Mouse (Mus musculus): ENCODE data around the gene Gsdma. TPM values are rescaled to one million over a fixed set of nuclear protein-coding genes. Genes with fewer than 3 reads are reported as not detected.
"Not testable (repeated sequence)": the region's sequence is repeated elsewhere in the genome, so short reads cannot be mapped to it uniquely, and the experiment has no call there.

The Gsdma gene
- polyA plus RNA-seq, 1 experiment from 2014 or later: 79.6 TPM

GRCm38 (mm10) chr11:98646459-98646858 is 17.7 kb upstream of the Gsdma start, which contains the start of gene Gsdma2:
TSS of gene Gsdma2 (plus strand) at chr11:98646759.
- Histone ChIP-seq H3K4me3 (ENCODE audit: low read depth, low read length) (no peak within 1 kb of the TSS), H3K4me1 (replicated peaks; ENCODE audit: control insufficient read depth, insufficient read depth) (no peaks in the 10 kb centered on the region), H3K27ac (replicated peaks) (no peak within 1 kb of the TSS; the same call in 1 of the 2 replicates), H3K36me3 (ENCODE audit: control insufficient read depth, insufficient read depth, low read length) (no peaks in the 10 kb centered on the region), H3K4me2 (replicated peaks; ENCODE audit: low read depth) (no peak within 1 kb of the TSS), H3K9me3 (ENCODE audit: control insufficient read depth, low read length) (no peaks in the 10 kb centered on the region), H3K9ac (ENCODE audit: low read length) (no peak within 1 kb of the TSS), H3K27me3 (ENCODE audit: control insufficient read depth, insufficient read depth, low read length) (no peaks in the 10 kb centered on the region)
- 0 out of 2 replicates have a peak, but pooled peaks have one; percentile 21 for ATAC-seq (ENCODE audit: low FRiP score, low TSS enrichment)
- whole genome bisulfite sequencing: 38% methylated on average over 2 of the region's 2 CpGs
- TF ChIP-seq EP300 (optimal IDR thresholded peaks at IDR 0.05) (no peak), CTCF (IDR thresholded peaks at IDR 0.05; ENCODE audit: low read depth) (no peak)
- DNase-seq (ENCODE audit: low spot score): no peak

- DNase-seq (ENCODE audit: low spot score): peak; percentile 75
- not testable (repeated sequence) for H3K9me3 ChIP-seq (ENCODE audit: control insufficient read depth, low read length); H3K4me3 ChIP-seq (ENCODE audit: low read depth, low read length); H3K4me2 ChIP-seq (replicated peaks; ENCODE audit: low read depth); H3K9ac ChIP-seq (ENCODE audit: low read length); H3K4me1 ChIP-seq (replicated peaks; ENCODE audit: control insufficient read depth, insufficient read depth); H3K36me3 ChIP-seq (ENCODE audit: control insufficient read depth, insufficient read depth, low read length); H3K27ac ChIP-seq (replicated peaks); H3K27me3 ChIP-seq (ENCODE audit: control insufficient read depth, insufficient read depth, low read length)
- peak; percentile 85 for ATAC-seq (ENCODE audit: low FRiP score, low TSS enrichment)
- WGBS: 8% methylated on average over 7 of the region's 7 CpGs
- peak; percentile 76 for TF ChIP-seq CTCF (IDR thresholded peaks at IDR 0.05; ENCODE audit: low read depth)
Observed at GRCm38 (mm10) chr11:98655076-98655475, 9.1 kb upstream of the Gsdma start.

DNA sequence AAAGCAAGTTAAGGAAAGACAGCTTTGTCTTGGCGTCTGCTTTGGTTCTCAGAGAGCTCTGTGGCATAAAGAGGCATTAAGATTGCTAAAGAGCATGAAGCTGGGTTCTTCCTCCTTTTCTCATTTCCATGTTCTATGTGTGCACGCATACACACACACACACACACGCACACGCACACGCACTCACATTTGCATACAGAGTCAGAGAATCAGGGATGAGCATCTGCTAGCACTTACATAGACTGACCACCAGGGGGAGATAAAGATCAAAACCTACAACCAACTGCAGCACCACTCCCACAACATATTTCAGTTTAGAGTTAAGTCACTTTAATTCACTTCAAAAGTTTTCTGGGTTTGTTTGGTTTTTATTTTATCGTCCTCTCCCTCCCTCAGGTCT is 3.6 kb upstream of the Gsdma start:
- ATAC-seq (ENCODE audit: low FRiP score, low TSS enrichment): peak; percentile 67
- 8% methylated on average over 6 of the region's 6 CpGs for WGBS
- no peak overlapping the region for H3K27ac ChIP-seq (replicated peaks)
- DNase-seq (ENCODE audit: low spot score): peak; percentile 49
- no peak overlapping the region for H3K4me2 ChIP-seq (replicated peaks; ENCODE audit: low read depth)
- peak; percentile 90 for TF ChIP-seq CTCF (IDR thresholded peaks at IDR 0.05; ENCODE audit: low read depth)
- no peak for TF ChIP-seq EP300 (optimal IDR thresholded peaks at IDR 0.05)
- no peaks in the 10 kb centered on the region for H3K36me3 ChIP-seq (ENCODE audit: control insufficient read depth, insufficient read depth, low read length)
- H3K9me3 ChIP-seq (ENCODE audit: control insufficient read depth, low read length): no peaks in the 10 kb centered on the region
- H3K9ac ChIP-seq (ENCODE audit: low read length): no peak overlapping the region
- H3K4me1 ChIP-seq (replicated peaks; ENCODE audit: control insufficient read depth, insufficient read depth): no peaks in the 10 kb centered on the region
- H3K4me3 ChIP-seq (ENCODE audit: low read depth, low read length): no peak overlapping the region
- H3K27me3 ChIP-seq (ENCODE audit: control insufficient read depth, insufficient read depth, low read length): no peaks in the 10 kb centered on the region

DNA sequence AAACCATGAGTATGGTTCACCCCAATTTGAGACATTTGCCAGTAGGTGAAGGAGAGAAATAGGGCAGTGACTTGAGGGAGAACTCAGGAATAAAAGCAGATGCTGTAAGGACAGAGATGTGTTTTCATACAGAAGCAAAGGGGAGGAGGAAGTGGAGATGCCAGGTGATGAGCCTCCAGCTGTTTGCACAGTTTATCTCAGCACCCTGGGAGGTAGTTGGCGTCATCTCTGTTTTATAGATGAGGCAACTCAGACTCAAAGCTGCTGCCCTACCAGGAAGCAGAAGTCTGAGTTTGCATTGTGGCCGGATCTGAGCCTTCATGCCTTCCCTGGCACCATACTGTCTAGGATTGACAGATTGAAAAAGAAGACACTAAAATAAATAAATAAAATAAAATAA is 4.8 kb downstream of the Gsdma start:
- no peak overlapping the region for H3K9ac ChIP-seq (ENCODE audit: low read length)
- no peak overlapping the region for H3K4me3 ChIP-seq (ENCODE audit: low read depth, low read length)
- no peaks in the 10 kb centered on the region for H3K27me3 ChIP-seq (ENCODE audit: control insufficient read depth, insufficient read depth, low read length)
- no peaks in the 10 kb centered on the region for H3K9me3 ChIP-seq (ENCODE audit: control insufficient read depth, low read length)
- H3K27ac ChIP-seq (replicated peaks): no peak overlapping the region
- WGBS: 43% methylated on average over 2 of the region's 2 CpGs
- H3K4me1 ChIP-seq (replicated peaks; ENCODE audit: control insufficient read depth, insufficient read depth): no peaks in the 10 kb centered on the region
- ATAC-seq (ENCODE audit: low FRiP score, low TSS enrichment) (no peak), DNase-seq (ENCODE audit: low spot score) (no peak)
- TF ChIP-seq CTCF (IDR thresholded peaks at IDR 0.05; ENCODE audit: low read depth): no peak
- no peak for TF ChIP-seq EP300 (optimal IDR thresholded peaks at IDR 0.05)
- no peak overlapping the region for H3K4me2 ChIP-seq (replicated peaks; ENCODE audit: low read depth)
- H3K36me3 ChIP-seq (ENCODE audit: control insufficient read depth, insufficient read depth, low read length): no peaks in the 10 kb centered on the region

DNA sequence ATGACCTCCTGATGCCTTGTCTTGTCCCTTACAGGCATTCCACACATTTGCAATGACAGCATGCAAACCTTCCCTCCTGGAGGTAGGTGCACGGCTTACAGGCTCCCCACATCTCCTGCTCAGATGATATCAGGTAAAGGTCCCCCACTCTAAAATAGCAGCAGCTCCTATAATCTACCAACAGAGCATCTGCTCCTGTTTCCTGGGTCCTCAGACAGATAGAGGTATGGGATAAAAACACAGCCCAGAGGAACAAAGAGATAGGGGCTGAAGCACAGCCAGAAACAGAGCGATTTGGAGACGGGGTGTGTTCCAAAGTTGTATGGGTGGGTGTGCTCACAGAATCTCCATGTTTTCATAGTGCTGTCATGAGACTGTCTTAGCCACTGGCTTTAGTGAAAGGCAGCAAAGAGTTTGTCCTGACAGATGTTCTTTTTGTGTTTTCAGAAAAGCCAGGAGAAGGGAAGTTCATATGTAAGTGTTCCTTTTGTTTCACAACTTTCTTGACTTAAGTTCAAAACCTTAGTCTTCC is 7.2 kb downstream of the Gsdma start:
- no peak for ATAC-seq (ENCODE audit: low FRiP score, low TSS enrichment)
- 40% methylated on average over 3 of the region's 3 CpGs for WGBS
- no peak overlapping the region for H3K9ac ChIP-seq (ENCODE audit: low read length)

DNA sequence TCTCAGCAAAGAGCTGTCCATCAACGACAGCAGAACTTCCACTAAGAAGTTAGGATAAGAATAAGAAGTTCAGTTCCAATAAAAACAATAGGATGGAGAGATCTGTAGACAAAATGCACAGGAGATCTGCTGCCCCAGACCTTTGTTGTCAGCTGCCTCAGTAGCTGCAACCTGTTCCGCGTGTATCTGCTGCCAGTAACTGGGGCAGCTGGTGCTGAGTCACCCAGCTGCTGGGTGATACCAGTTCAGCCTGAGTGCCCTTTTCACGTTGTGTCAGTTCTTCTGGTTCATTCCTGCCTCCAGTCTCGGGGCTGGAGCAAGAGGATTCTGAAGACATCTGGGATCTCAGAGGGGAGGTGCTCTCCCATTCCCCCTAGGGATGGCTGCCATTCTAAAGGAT is 7.7 kb downstream of the Gsdma start:
- TF ChIP-seq EP300 (optimal IDR thresholded peaks at IDR 0.05) (no peak), CTCF (IDR thresholded peaks at IDR 0.05; ENCODE audit: low read depth) (no peak)
- Histone ChIP-seq H3K9ac (ENCODE audit: low read length) (no peak overlapping the region), H3K27me3 (ENCODE audit: control insufficient read depth, insufficient read depth, low read length) (no peaks in the 10 kb centered on the region), H3K36me3 (ENCODE audit: control insufficient read depth, insufficient read depth, low read length) (no peaks in the 10 kb centered on the region), H3K4me2 (replicated peaks; ENCODE audit: low read depth) (no peak overlapping the region), H3K4me1 (replicated peaks; ENCODE audit: control insufficient read depth, insufficient read depth) (no peaks in the 10 kb centered on the region), H3K4me3 (ENCODE audit: low read depth, low read length) (no peak overlapping the region), H3K9me3 (ENCODE audit: control insufficient read depth, low read length) (no peaks in the 10 kb centered on the region), H3K27ac (replicated peaks) (no peak overlapping the region)
- ATAC-seq (ENCODE audit: low FRiP score, low TSS enrichment): no peak
- DNase-seq (ENCODE audit: low spot score): no peak
- WGBS: 31% methylated on average over 5 of the region's 5 CpGs

More for the DNA sequence above, 7.2 kb downstream of the Gsdma start:
- no peak for DNase-seq (ENCODE audit: low spot score)
- no peak for TF ChIP-seq CTCF (IDR thresholded peaks at IDR 0.05; ENCODE audit: low read depth)
- no peak for TF ChIP-seq EP300 (optimal IDR thresholded peaks at IDR 0.05)
- Histone ChIP-seq H3K4me3 (ENCODE audit: low read depth, low read length) (no peak overlapping the region), H3K4me1 (replicated peaks; ENCODE audit: control insufficient read depth, insufficient read depth) (no peaks in the 10 kb centered on the region), H3K9me3 (ENCODE audit: control insufficient read depth, low read length) (no peaks in the 10 kb centered on the region), H3K36me3 (ENCODE audit: control insufficient read depth, insufficient read depth, low read length) (no peaks in the 10 kb centered on the region), H3K4me2 (replicated peaks; ENCODE audit: low read depth) (no peak overlapping the region), H3K27ac (replicated peaks) (no peak overlapping the region), H3K27me3 (ENCODE audit: control insufficient read depth, insufficient read depth, low read length) (no peaks in the 10 kb centered on the region)
